11 mouse cellular contexts compared by ENCODE assay signal in genomic region chr12:83454697-83455321, GRCm38 (mm10). TPM values are rescaled to one million over a fixed set of nuclear protein-coding genes. Genes with fewer than 3 reads are reported as not detected.
DNase-seq lines count a peak whose midpoint lies in the region; ATAC-seq lines count a peak whose summit lies in the region.
"Had no signal": no experiment of that assay in that cellular context is flagged by ENCODE, and none has a peak within 500 bp of the region (broad histone marks: within the 10 kb centered on the region; RNA-seq: fewer than 3 reads in every experiment).

No protein-coding gene starts in this region.

- ATAC-seq in granulocyte monocyte progenitor cell, adult 5-6 weeks (replicated peaks; ENCODE audit: poor library complexity, severe bottlenecking) = peak; percentile 46; the same call in 1 of the 2 replicates
- ATAC-seq in megakaryocyte progenitor cell, adult 5-6 weeks (replicated peaks; ENCODE audit: poor library complexity) = peak; percentile 42; the same call in 1 of the 2 replicates
- ATAC-seq: forebrain, embryonic 13.5 days had no signal

- peak; percentile 40 for DNase-seq in kidney, adult 11 months
- DNase-seq in kidney, postnatal 25 days = peak; percentile 35 to 77
- DNase-seq in lung, postnatal 14 days = no peak
- no peak for DNase-seq in cerebellum, postnatal 36 days
- no peak for DNase-seq in layer of hippocampus, postnatal 10 days (ENCODE audit: low spot score in 2 of 2)
- DNase-seq: adrenal gland, postnatal 14 days; cerebellum, postnatal 14 days; thymus, postnatal 36 days had no signal

RNA-seq across cellular contexts. Expression of gene Dpf3, which starts 32.7 kb away (rescaled TPM):
- not detected in 2 replicates for total RNA-seq in granulocyte monocyte progenitor cell, adult 5-6 weeks (2014; fragmentation: Nextera tagmentation)
- 0.31 and 2.2 TPM in 2 replicates for total RNA-seq in granulocyte monocyte progenitor cell, adult 5-6 weeks (2017)
- 2.8 TPM in 1 of 2 replicates, not detected in the other for total RNA-seq in megakaryocyte progenitor cell, adult 5-6 weeks (2015)
- total RNA-seq in megakaryocyte progenitor cell, adult 5-6 weeks (2017) = 2.1 TPM in 2 replicates
- total RNA-seq in layer of hippocampus, postnatal 10 days (2021) = 10 to 100 TPM; 22.2 to 26.6 TPM

Comparison
In these comparisons a context has a peak if more than half of its experiments do, and no peak if none do; other contexts are left out.
1. DNase-seq: peak in kidney, adult 11 months (single experiment) and kidney, postnatal 25 days (2 of 2); none in lung, postnatal 14 days (single experiment), cerebellum, postnatal 36 days (0 of 2) and layer of hippocampus, postnatal 10 days (0 of 2).
2. RNA of gene Dpf3, which starts 32.7 kb away (total RNA-seq): 22.2 to 26.6 TPM in layer of hippocampus, postnatal 10 days; 2.1 to 2.8 TPM in megakaryocyte progenitor cell, adult 5-6 weeks and 0.31 to 2.2 TPM in granulocyte monocyte progenitor cell, adult 5-6 weeks; every median in the first group is over 4 times any median in the second.